Mouse (Mus musculus) hematopoietic stem cell, adult 5-6 weeks (primary cell): Measurements from ENCODE around the gene Gm10642. TPM values are rescaled to one million over a fixed set of nuclear protein-coding genes. Genes with fewer than 3 reads are reported as not detected.

Experiments used
- ATAC-seq, 2 experiments: fragments of 125-278 bp in 1 of 2; replicated peaks in 1 of 2; 2 replicates each; pipeline ENCODE4 v1.8.0; 2016 to 2017; ENCODE audit warnings: inconsistent platforms in 2 of 2, mild to moderate bottlenecking in 2 of 2, moderate number of reproducible peaks in 2 of 2, low read depth in 1 of 2, moderate TSS enrichment in 1 of 2; ENCODE audit not compliant: low FRiP score in 2 of 2, poor library complexity in 2 of 2, severe bottlenecking in 2 of 2, insufficient read depth in 1 of 2, low TSS enrichment in 1 of 2
- total RNA-seq: library from RNA; stranded (forward); fragments of 172-1452, 232-1000 nt; gene quantifications from 2 replicates; pipeline ENCODE4 v1.2.3, GENCODE M21; 2017

The Gm10642 gene
- total RNA-seq, 1 experiment from 2014 or later: not detected

GRCm38 (mm10) chr9:70703597-70704203 lies 47.6 kb downstream of the Gm10642 start:
- ATAC-seq: no peak

- no peak for ATAC-seq
Observed at GRCm38 (mm10) chr9:70706444-70706843, 50.4 kb downstream of the Gm10642 start.

Other genes starting within 250 kb of the Gm10642 start
- 61.5 and 68.2 TPM in 2 replicates for gene Ccnb2, start 234.7 kb upstream of the Gm10642 start, total RNA-seq
- 34.8 and 43.2 TPM in 2 replicates for gene Rnf111, start 152.5 kb upstream of the Gm10642 start, total RNA-seq
- gene Sltm, start 113.5 kb upstream of the Gm10642 start, total RNA-seq: 127 and 133 TPM in 2 replicates
- gene Mindy2, start 923 bp downstream of the Gm10642 start, total RNA-seq: 17.7 and 17.9 TPM in 2 replicates
- gene Adam10, start 22.7 kb downstream of the Gm10642 start, total RNA-seq: 74.7 and 78.4 TPM in 2 replicates